Comparison of ENCODE assay signal across 14 mouse cellular contexts in the genomic region with DNA sequence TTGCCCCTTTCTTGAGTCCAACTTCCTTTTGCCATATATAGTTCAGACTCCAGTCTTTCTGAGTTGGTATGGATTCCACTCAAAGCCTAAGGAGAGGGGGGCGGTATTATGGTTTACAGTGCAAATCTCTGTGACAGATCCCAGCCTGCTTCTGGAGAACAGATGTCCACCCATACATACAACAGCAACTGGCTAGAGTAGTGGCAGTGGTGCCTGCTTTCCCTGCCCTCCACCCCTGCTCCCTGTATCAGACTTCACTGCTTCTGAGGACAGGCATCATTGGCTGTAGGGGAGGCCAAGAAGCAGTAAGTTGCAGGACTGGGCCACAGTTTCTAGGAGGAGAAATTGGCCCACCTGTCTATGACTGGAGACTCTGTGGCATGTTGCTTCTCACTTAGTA.
DNase-seq lines count a peak whose midpoint lies in the region; ATAC-seq and TF ChIP-seq lines count a peak whose summit lies in the region.
"Had no signal": no experiment of that assay in that cellular context is flagged by ENCODE, and none has a peak within 500 bp of the region (broad histone marks: within the 10 kb centered on the region; RNA-seq: fewer than 3 reads in every experiment).

No protein-coding gene starts in this region.

- no peak for ATAC-seq in kidney, embryonic 16.5 days (ENCODE audit: low FRiP score, low TSS enrichment)
- ATAC-seq in embryonic facial prominence, embryonic 12.5 days (ENCODE audit: insufficient number of reproducible peaks, insufficient read depth, low FRiP score, low TSS enrichment) = 0 out of 2 replicates have a peak, but pooled peaks have one; percentile 25
- peak; percentile 50; the same call in 1 of the 2 replicates for ATAC-seq in embryonic facial prominence, embryonic 14.5 days (ENCODE audit: low read depth)
- no peak for ATAC-seq in limb, embryonic 15.5 days (ENCODE audit: insufficient number of reproducible peaks, low FRiP score, low TSS enrichment, low read depth)
- ATAC-seq: liver, embryonic 12.5 days had no signal

- H3K36me3 ChIP-seq in kidney, adult 2 months (ENCODE audit: control insufficient read depth, insufficient read depth, low read length) = no peaks in the 10 kb centered on the region
- H3K36me3 ChIP-seq in kidney, embryonic 16.5 days (ENCODE audit: insufficient read depth, low read length) = no peaks in the 10 kb centered on the region
- no peaks in the 10 kb centered on the region for H3K36me3 ChIP-seq in embryonic facial prominence, embryonic 12.5 days
- H3K36me3 ChIP-seq in embryonic facial prominence, embryonic 14.5 days (ENCODE audit: control insufficient read depth, insufficient read depth, low read length) = no peaks in the 10 kb centered on the region
- no peaks in the 10 kb centered on the region for H3K36me3 ChIP-seq in limb, embryonic 15.5 days
- H3K36me3 ChIP-seq: hindbrain, embryonic 15.5 days; liver, embryonic 12.5 days had no signal

- H3K9ac ChIP-seq in kidney, embryonic 16.5 days (replicated peaks; ENCODE audit: low read length) = no peak overlapping the region
- H3K9ac ChIP-seq in embryonic facial prominence, embryonic 12.5 days = no peak overlapping the region
- H3K9ac ChIP-seq in embryonic facial prominence, embryonic 14.5 days (ENCODE audit: low read depth, low read length) = no peak overlapping the region
- no peak overlapping the region for H3K9ac ChIP-seq in limb, embryonic 15.5 days
- H3K9ac ChIP-seq: hindbrain, embryonic 15.5 days; liver, embryonic 12.5 days had no signal

- no peak for TF ChIP-seq CTCF in kidney, adult 2 months (conservative IDR thresholded peaks at IDR 0.05; ENCODE audit: insufficient read depth, insufficient read length, low read depth, low read length)

- H3K4me3 ChIP-seq in kidney, adult 2 months (ENCODE audit: insufficient read depth, low read depth, low read length) = no peak overlapping the region
- no peak overlapping the region for H3K4me3 ChIP-seq in kidney, embryonic 16.5 days (ENCODE audit: low read length)
- no peak overlapping the region for H3K4me3 ChIP-seq in embryonic facial prominence, embryonic 12.5 days
- H3K4me3 ChIP-seq in embryonic facial prominence, embryonic 14.5 days (ENCODE audit: low read depth, low read length) = no peak overlapping the region
- no peak overlapping the region for H3K4me3 ChIP-seq in limb, embryonic 15.5 days
- H3K4me3 ChIP-seq: hindbrain, embryonic 15.5 days; liver, embryonic 12.5 days had no signal

- no peaks in the 10 kb centered on the region for H3K27me3 ChIP-seq in kidney, adult 2 months (replicated peaks; ENCODE audit: control insufficient read depth, insufficient read depth, low read length)
- H3K27me3 ChIP-seq in kidney, embryonic 16.5 days (ENCODE audit: insufficient read depth, low read length) = no peaks in the 10 kb centered on the region
- no peaks in the 10 kb centered on the region for H3K27me3 ChIP-seq in embryonic facial prominence, embryonic 12.5 days
- no peaks in the 10 kb centered on the region for H3K27me3 ChIP-seq in embryonic facial prominence, embryonic 14.5 days (replicated peaks; ENCODE audit: control insufficient read depth, insufficient read depth, low read length)
- H3K27me3 ChIP-seq in limb, embryonic 15.5 days = no peaks in the 10 kb centered on the region
- H3K27me3 ChIP-seq: CH12.LX; hindbrain, embryonic 15.5 days; liver, embryonic 12.5 days had no signal

- peak overlapping the region; percentile 46; the same call in 1 of the 2 replicates for H3K27ac ChIP-seq in kidney, adult 2 months (ENCODE audit: insufficient read depth, low read depth, low read length)
- H3K27ac ChIP-seq in kidney, embryonic 16.5 days (ENCODE audit: low read length) = no peak overlapping the region
- H3K27ac ChIP-seq in embryonic facial prominence, embryonic 12.5 days = 0 out of 2 replicates have a peak overlapping the region, but pooled peaks have one; percentile 37
- H3K27ac ChIP-seq in embryonic facial prominence, embryonic 14.5 days (replicated peaks; ENCODE audit: low read depth, low read length) = no peak overlapping the region
- 0 out of 2 replicates have a peak overlapping the region, but pooled peaks have one; percentile 51 for H3K27ac ChIP-seq in limb, embryonic 15.5 days
- H3K27ac ChIP-seq: hindbrain, embryonic 15.5 days; liver, embryonic 12.5 days had no signal

- WGBS in kidney, adult 2 months = 92% methylated on average over 1 of the region's 1 CpGs
- 32% methylated on average over 1 of the region's 1 CpGs for WGBS in kidney, embryonic 16.5 days
- WGBS in embryonic facial prominence, embryonic 12.5 days = 68% methylated on average over 1 of the region's 1 CpGs
- WGBS in embryonic facial prominence, embryonic 14.5 days = 47% methylated on average over 1 of the region's 1 CpGs
- WGBS in limb, embryonic 15.5 days = 57% methylated on average over 1 of the region's 1 CpGs

- no peak for DNase-seq in kidney, adult 2 months
- DNase-seq in embryonic facial prominence, embryonic 14.5 days (ENCODE audit: low spot score) = peak; percentile 63
- DNase-seq in cerebellum, postnatal 36 days = no peak
- no peak for DNase-seq in layer of hippocampus, adult 11-12 months (ENCODE audit: low spot score)
- DNase-seq: cerebellum, adult 9-11 months; kidney, postnatal 10 days; right cerebral cortex, postnatal 25 days; thymus, postnatal 4 days had no signal

- no peak for TF ChIP-seq POLR2A in kidney, adult 2 months (IDR thresholded peaks at IDR 0.05; ENCODE audit: low read depth, low read length)

- H3K4me2 ChIP-seq in kidney, embryonic 16.5 days (replicated peaks; ENCODE audit: low read depth, low read length) = no peak overlapping the region
- H3K4me2 ChIP-seq in embryonic facial prominence, embryonic 12.5 days (replicated peaks) = no peak overlapping the region
- H3K4me2 ChIP-seq in embryonic facial prominence, embryonic 14.5 days (ENCODE audit: low read depth, low read length) = no peak overlapping the region
- no peak overlapping the region for H3K4me2 ChIP-seq in limb, embryonic 15.5 days
- H3K4me2 ChIP-seq: hindbrain, embryonic 15.5 days; liver, embryonic 12.5 days had no signal

- no peaks in the 10 kb centered on the region for H3K9me3 ChIP-seq in kidney, embryonic 16.5 days (ENCODE audit: low read length)
- no peaks in the 10 kb centered on the region for H3K9me3 ChIP-seq in embryonic facial prominence, embryonic 12.5 days
- H3K9me3 ChIP-seq in embryonic facial prominence, embryonic 14.5 days (ENCODE audit: control insufficient read depth, low read length) = no peaks in the 10 kb centered on the region
- H3K9me3 ChIP-seq in limb, embryonic 15.5 days = no peaks in the 10 kb centered on the region
- H3K9me3 ChIP-seq: hindbrain, embryonic 15.5 days; liver, embryonic 12.5 days had no signal

- peaks cover 6% of the 10 kb centered on the region for H3K4me1 ChIP-seq in kidney, adult 2 months (ENCODE audit: control insufficient read depth, insufficient read depth, low read length)
- peaks cover 38% of the 10 kb centered on the region for H3K4me1 ChIP-seq in kidney, embryonic 16.5 days (ENCODE audit: insufficient read depth, low read length)
- H3K4me1 ChIP-seq in embryonic facial prominence, embryonic 12.5 days = peaks cover 27% of the 10 kb centered on the region
- H3K4me1 ChIP-seq in embryonic facial prominence, embryonic 14.5 days (ENCODE audit: control insufficient read depth, insufficient read depth, low read length) = peaks cover 29% of the 10 kb centered on the region
- peaks cover 25% of the 10 kb centered on the region for H3K4me1 ChIP-seq in limb, embryonic 15.5 days
- H3K4me1 ChIP-seq: hindbrain, embryonic 15.5 days had no signal

Comparison
In these comparisons a context has a peak if more than half of its experiments do, and no peak if none do; other contexts are left out.
1. H3K27ac ChIP-seq: peak in kidney, adult 2 months (single experiment), embryonic facial prominence, embryonic 12.5 days (single experiment) and limb, embryonic 15.5 days (single experiment); none in kidney, embryonic 16.5 days (single experiment) and embryonic facial prominence, embryonic 14.5 days (single experiment).
2. ATAC-seq: peak in embryonic facial prominence, embryonic 12.5 days (single experiment) and embryonic facial prominence, embryonic 14.5 days (single experiment); none in kidney, embryonic 16.5 days (single experiment) and limb, embryonic 15.5 days (single experiment).